Comparison of ENCODE assay signal across 8 mouse cellular contexts in genomic region chr11:115812533-115813420, GRCm38 (mm10). TPM values are rescaled to one million over a fixed set of nuclear protein-coding genes. Genes with fewer than 3 reads are reported as not detected.
DNase-seq lines count a peak whose midpoint lies in the region; ATAC-seq and TF ChIP-seq lines count a peak whose summit lies in the region.

No protein-coding gene starts in this region.

- peak; percentile 41 for DNase-seq in cerebellum, adult 11 months
- no peak for DNase-seq in cerebellum, postnatal 25 days
- no peak for DNase-seq in G1E (ENCODE audit: low spot score)
- peak; percentile 31 for DNase-seq in embryonic facial prominence, embryonic 14.5 days (ENCODE audit: low spot score)
- DNase-seq in hindbrain, embryonic 14.5 days (ENCODE audit: low spot score) = no peak
- DNase-seq in liver, embryonic 13.5 days = no peak
- no peak for DNase-seq in stomach, postnatal 0 days (ENCODE audit: low spot score)
- no peak for DNase-seq in urinary bladder, postnatal 10 days (ENCODE audit: low spot score)

- no peaks in the 10 kb centered on the region for H3K9me3 ChIP-seq in G1E (replicated peaks)
- H3K9me3 ChIP-seq in embryonic facial prominence, embryonic 14.5 days (ENCODE audit: control insufficient read depth, low read length) = no peaks in the 10 kb centered on the region
- H3K9me3 ChIP-seq in hindbrain, embryonic 14.5 days (ENCODE audit: control insufficient read depth, low read length) = no peaks in the 10 kb centered on the region
- H3K9me3 ChIP-seq in liver, embryonic 13.5 days (replicated peaks) = no peaks in the 10 kb centered on the region
- H3K9me3 ChIP-seq in stomach, postnatal 0 days (ENCODE audit: control insufficient read depth, low read length) = no peaks in the 10 kb centered on the region

- TF ChIP-seq CTCF in G1E (IDR thresholded peaks at IDR 0.05; ENCODE audit: low read depth, low read length) = no peak
- no peak for TF ChIP-seq CTCF in stomach, postnatal 0 days (IDR thresholded peaks at IDR 0.05; ENCODE audit: low read depth)

- WGBS in embryonic facial prominence, embryonic 14.5 days = 3% methylated on average over 26 of the region's 28 CpGs
- WGBS in hindbrain, embryonic 14.5 days = 5% methylated on average over 24 of the region's 28 CpGs
- WGBS in liver, embryonic 13.5 days (ENCODE audit: insufficient replicate concordance) = 11% methylated on average over 28 of the region's 28 CpGs
- 2% methylated on average over 26 of the region's 28 CpGs for WGBS in stomach, postnatal 0 days

- H3K9ac ChIP-seq in embryonic facial prominence, embryonic 14.5 days (ENCODE audit: low read depth, low read length) = peak overlapping the region; percentile 87
- peak overlapping the region; percentile 75 for H3K9ac ChIP-seq in hindbrain, embryonic 14.5 days
- peak overlapping the region; percentile 87 for H3K9ac ChIP-seq in liver, embryonic 13.5 days
- H3K9ac ChIP-seq in stomach, postnatal 0 days (ENCODE audit: low read length) = peak overlapping the region; percentile 83

- H3K27ac ChIP-seq in embryonic facial prominence, embryonic 14.5 days (replicated peaks; ENCODE audit: low read depth, low read length) = peak overlapping the region; percentile 85
- peak overlapping the region; percentile 65; the same call in 1 of the 2 replicates for H3K27ac ChIP-seq in hindbrain, embryonic 14.5 days
- H3K27ac ChIP-seq in liver, embryonic 13.5 days = peak overlapping the region; percentile 84
- H3K27ac ChIP-seq in stomach, postnatal 0 days (replicated peaks) = peak overlapping the region; percentile 84

- TF ChIP-seq EP300 in stomach, postnatal 0 days (optimal IDR thresholded peaks at IDR 0.05) = no peak

- H3K4me2 ChIP-seq in embryonic facial prominence, embryonic 14.5 days (ENCODE audit: low read depth, low read length) = peak overlapping the region; percentile 88
- peak overlapping the region; percentile 88 for H3K4me2 ChIP-seq in hindbrain, embryonic 14.5 days (replicated peaks)
- H3K4me2 ChIP-seq in liver, embryonic 13.5 days = peak overlapping the region; percentile 95
- H3K4me2 ChIP-seq in stomach, postnatal 0 days (replicated peaks; ENCODE audit: low read depth) = peak overlapping the region; percentile 99

- H3K4me3 ChIP-seq in G1E (ENCODE audit: low read depth, low read length) = peak overlapping the region; percentile 88; the same call in 1 of the 2 replicates
- peak overlapping the region; percentile 87 for H3K4me3 ChIP-seq in embryonic facial prominence, embryonic 14.5 days (ENCODE audit: low read depth, low read length)
- H3K4me3 ChIP-seq in hindbrain, embryonic 14.5 days (replicated peaks; ENCODE audit: low read length) = peak overlapping the region; percentile 71
- peak overlapping the region; percentile 76 for H3K4me3 ChIP-seq in liver, embryonic 13.5 days (replicated peaks)
- H3K4me3 ChIP-seq in stomach, postnatal 0 days (ENCODE audit: low read depth, low read length) = peak overlapping the region; percentile 82

- H3K27me3 ChIP-seq in G1E (ENCODE audit: insufficient read depth, low read length) = peaks cover 59% of the 10 kb centered on the region
- H3K27me3 ChIP-seq in embryonic facial prominence, embryonic 14.5 days (replicated peaks; ENCODE audit: control insufficient read depth, insufficient read depth, low read length) = no peaks in the 10 kb centered on the region
- no peaks in the 10 kb centered on the region for H3K27me3 ChIP-seq in hindbrain, embryonic 14.5 days (ENCODE audit: control insufficient read depth, insufficient read depth, low read length)
- H3K27me3 ChIP-seq in liver, embryonic 13.5 days = no peaks in the 10 kb centered on the region
- H3K27me3 ChIP-seq in stomach, postnatal 0 days (ENCODE audit: control insufficient read depth, insufficient read depth, low read length) = no peaks in the 10 kb centered on the region

- no peak for ATAC-seq in G1E (ENCODE audit: extremely low read depth, insufficient number of reproducible peaks, low FRiP score, poor library complexity, severe bottlenecking)
- ATAC-seq in embryonic facial prominence, embryonic 14.5 days (ENCODE audit: low read depth) = peak; percentile 5; the same call in 1 of the 2 replicates
- no peak for ATAC-seq in hindbrain, embryonic 14.5 days (ENCODE audit: low FRiP score)
- peak; percentile 2 for ATAC-seq in liver, embryonic 13.5 days (ENCODE audit: low read depth)
- ATAC-seq in stomach, postnatal 0 days (ENCODE audit: low FRiP score, low TSS enrichment) = no peak

- peaks cover 56% of the 10 kb centered on the region for H3K4me1 ChIP-seq in G1E (ENCODE audit: insufficient read depth, low read depth, low read length)
- H3K4me1 ChIP-seq in embryonic facial prominence, embryonic 14.5 days (ENCODE audit: control insufficient read depth, insufficient read depth, low read length) = peaks cover 55% of the 10 kb centered on the region
- H3K4me1 ChIP-seq in hindbrain, embryonic 14.5 days (replicated peaks; ENCODE audit: control insufficient read depth, insufficient read depth, low read length) = peaks cover 45% of the 10 kb centered on the region
- H3K4me1 ChIP-seq in liver, embryonic 13.5 days (replicated peaks) = peaks cover 75% of the 10 kb centered on the region
- H3K4me1 ChIP-seq in stomach, postnatal 0 days (replicated peaks; ENCODE audit: control insufficient read depth, insufficient read depth) = peaks cover 21% of the 10 kb centered on the region

- H3K36me3 ChIP-seq in G1E (replicated peaks) = peaks cover 23% of the 10 kb centered on the region
- H3K36me3 ChIP-seq in embryonic facial prominence, embryonic 14.5 days (ENCODE audit: control insufficient read depth, insufficient read depth, low read length) = peaks cover 18% of the 10 kb centered on the region; the same call in 1 of the 2 replicates
- peaks cover 7% of the 10 kb centered on the region; the same call in 1 of the 2 replicates for H3K36me3 ChIP-seq in hindbrain, embryonic 14.5 days (replicated peaks; ENCODE audit: control insufficient read depth, insufficient read depth)
- peaks cover 31% of the 10 kb centered on the region for H3K36me3 ChIP-seq in liver, embryonic 13.5 days
- no peaks in the 10 kb centered on the region; the same call in 1 of the 2 replicates for H3K36me3 ChIP-seq in stomach, postnatal 0 days (ENCODE audit: control insufficient read depth, insufficient read depth, low read length)

RNA-seq across cellular contexts. Expression of gene Caskin2, which starts 0.7 kb away (rescaled TPM):
- total RNA-seq in G1E (2014; fragmentation: Nextera tagmentation) (not detected in 2 replicates), G1E (2017) (0.17 and 0.33 TPM in 2 replicates)
- polyA plus RNA-seq in G1E (2012) = 0.02 and 0.04 TPM in 2 replicates
- 16.2 and 16.8 TPM in 2 replicates for polyA plus RNA-seq in embryonic facial prominence, embryonic 14.5 days (2014; fragmentation: Nextera tagmentation; extraction: Ambion mirVana)
- polyA plus RNA-seq in hindbrain, embryonic 14.5 days (2014; fragmentation: Nextera tagmentation; extraction: Ambion mirVana) = 10.7 and 11.0 TPM in 2 replicates
- 5.7 and 6.0 TPM in 2 replicates for polyA plus RNA-seq in liver, embryonic 13.5 days (2015; fragmentation: Nextera tagmentation; extraction: Ambion mirVana)
- polyA plus RNA-seq in stomach, postnatal 0 days (2015; fragmentation: Nextera tagmentation; extraction: Ambion mirVana) = 6.6 and 8.6 TPM in 2 replicates

RNA-seq across cellular contexts. Expression of gene Tsen54, which starts 1.7 kb away (rescaled TPM):
- 6.2 and 6.6 TPM in 2 replicates for total RNA-seq in G1E (2014; fragmentation: Nextera tagmentation)
- 16.8 and 18.7 TPM in 2 replicates for total RNA-seq in G1E (2017)
- polyA plus RNA-seq in G1E (2012) = 33.0 and 37.5 TPM in 2 replicates
- 21.2 and 26.8 TPM in 2 replicates for polyA plus RNA-seq in embryonic facial prominence, embryonic 14.5 days (2014; fragmentation: Nextera tagmentation; extraction: Ambion mirVana)
- 17.8 and 19.9 TPM in 2 replicates for polyA plus RNA-seq in hindbrain, embryonic 14.5 days (2014; fragmentation: Nextera tagmentation; extraction: Ambion mirVana)
- polyA plus RNA-seq in liver, embryonic 13.5 days (2015; fragmentation: Nextera tagmentation; extraction: Ambion mirVana) = 19.3 and 20.1 TPM in 2 replicates
- 18.8 and 20.1 TPM in 2 replicates for polyA plus RNA-seq in stomach, postnatal 0 days (2015; fragmentation: Nextera tagmentation; extraction: Ambion mirVana)

RNA-seq across cellular contexts. Expression of gene Llgl2, which starts 11.1 kb away (rescaled TPM):
- total RNA-seq in G1E (2014; fragmentation: Nextera tagmentation) = 9.3 and 10.2 TPM in 2 replicates
- 8.0 and 10.5 TPM in 2 replicates for total RNA-seq in G1E (2017)
- polyA plus RNA-seq in G1E (2012) = 18.1 and 22.5 TPM in 2 replicates
- polyA plus RNA-seq in embryonic facial prominence, embryonic 14.5 days (2014; fragmentation: Nextera tagmentation; extraction: Ambion mirVana) = 11.9 and 12.1 TPM in 2 replicates
- polyA plus RNA-seq in hindbrain, embryonic 14.5 days (2014; fragmentation: Nextera tagmentation; extraction: Ambion mirVana) = 1.3 and 2.4 TPM in 2 replicates
- polyA plus RNA-seq in liver, embryonic 13.5 days (2015; fragmentation: Nextera tagmentation; extraction: Ambion mirVana) = 9.8 and 10.2 TPM in 2 replicates
- polyA plus RNA-seq in stomach, postnatal 0 days (2015; fragmentation: Nextera tagmentation; extraction: Ambion mirVana) = 58.4 and 63.5 TPM in 2 replicates

RNA-seq across cellular contexts. Expression of gene Myo15b, which starts 45.4 kb away (rescaled TPM):
- total RNA-seq in G1E (2014; fragmentation: Nextera tagmentation) (1.1 TPM in 1 of 2 replicates, not detected in the other), G1E (2017) (0.16 and 0.17 TPM in 2 replicates)
- 0.33 and 0.35 TPM in 2 replicates for polyA plus RNA-seq in G1E (2012)
- 0.08 and 0.54 TPM in 2 replicates for polyA plus RNA-seq in embryonic facial prominence, embryonic 14.5 days (2014; fragmentation: Nextera tagmentation; extraction: Ambion mirVana)
- polyA plus RNA-seq in hindbrain, embryonic 14.5 days (2014; fragmentation: Nextera tagmentation; extraction: Ambion mirVana) = 0.13 TPM in 1 of 2 replicates, not detected in the other
- 0.36 and 0.46 TPM in 2 replicates for polyA plus RNA-seq in liver, embryonic 13.5 days (2015; fragmentation: Nextera tagmentation; extraction: Ambion mirVana)
- polyA plus RNA-seq in stomach, postnatal 0 days (2015; fragmentation: Nextera tagmentation; extraction: Ambion mirVana) = 16.0 and 18.2 TPM in 2 replicates

RNA-seq across cellular contexts. Expression of gene Tmem94, which starts 47.5 kb away (rescaled TPM):
- total RNA-seq in G1E (2014; fragmentation: Nextera tagmentation) (35.9 and 67.9 TPM in 2 replicates), G1E (2017) (8.2 and 18.1 TPM in 2 replicates)
- polyA plus RNA-seq in G1E (2012) = 53.1 and 54.9 TPM in 2 replicates
- polyA plus RNA-seq in embryonic facial prominence, embryonic 14.5 days (2014; fragmentation: Nextera tagmentation; extraction: Ambion mirVana) = 15.4 and 18.2 TPM in 2 replicates
- polyA plus RNA-seq in hindbrain, embryonic 14.5 days (2014; fragmentation: Nextera tagmentation; extraction: Ambion mirVana) = 17.3 and 20.8 TPM in 2 replicates
- 8.2 and 10.9 TPM in 2 replicates for polyA plus RNA-seq in liver, embryonic 13.5 days (2015; fragmentation: Nextera tagmentation; extraction: Ambion mirVana)
- 8.2 and 10.0 TPM in 2 replicates for polyA plus RNA-seq in stomach, postnatal 0 days (2015; fragmentation: Nextera tagmentation; extraction: Ambion mirVana)

Comparison
In these comparisons a context has a peak if more than half of its experiments do, and no peak if none do; other contexts are left out.
1. DNase-seq: peak in cerebellum, adult 11 months (single experiment) and embryonic facial prominence, embryonic 14.5 days (single experiment); none in cerebellum, postnatal 25 days (0 of 2), G1E (single experiment), hindbrain, embryonic 14.5 days (single experiment), liver, embryonic 13.5 days (single experiment), stomach, postnatal 0 days (single experiment) and urinary bladder, postnatal 10 days (single experiment).
2. ATAC-seq: peak in embryonic facial prominence, embryonic 14.5 days (single experiment) and liver, embryonic 13.5 days (single experiment); none in G1E (single experiment), hindbrain, embryonic 14.5 days (single experiment) and stomach, postnatal 0 days (single experiment).
3. Peak in every context shown above with its lines, with median percentiles within 50 percentile points of each other: H3K4me3 ChIP-seq, H3K27ac ChIP-seq, H3K4me2 ChIP-seq and H3K9ac ChIP-seq.